Mouse (Mus musculus) kidney, adult 2 months (tissue): ENCODE results near the gene Odc1.

Experiments
- CTCF ChIP-seq: fragments of 200-500 bp; conservative IDR thresholded peaks from 2 replicates; pipeline ENCODE4 v1.5.1; 2011; ENCODE audit warnings: low read depth, mild to moderate bottlenecking, control low read depth, low read length, moderate library complexity, mixed read lengths; ENCODE audit not compliant: insufficient read depth, insufficient read length
- POLR2A ChIP-seq: fragments of 200-500 bp; IDR thresholded peaks from one replicate; pipeline ENCODE4 v1.6.1; 2011; ENCODE audit warnings: low read depth, low read length, control low read depth

GRCm38 (mm10) chr12:17594701-17595100, 50.1 kb downstream of the Odc1 start:
- no peak for TF ChIP-seq CTCF
- no peak for TF ChIP-seq POLR2A
